Mouse (Mus musculus): ENCODE results near the gene Acta1.

Gene Acta1

DNA sequence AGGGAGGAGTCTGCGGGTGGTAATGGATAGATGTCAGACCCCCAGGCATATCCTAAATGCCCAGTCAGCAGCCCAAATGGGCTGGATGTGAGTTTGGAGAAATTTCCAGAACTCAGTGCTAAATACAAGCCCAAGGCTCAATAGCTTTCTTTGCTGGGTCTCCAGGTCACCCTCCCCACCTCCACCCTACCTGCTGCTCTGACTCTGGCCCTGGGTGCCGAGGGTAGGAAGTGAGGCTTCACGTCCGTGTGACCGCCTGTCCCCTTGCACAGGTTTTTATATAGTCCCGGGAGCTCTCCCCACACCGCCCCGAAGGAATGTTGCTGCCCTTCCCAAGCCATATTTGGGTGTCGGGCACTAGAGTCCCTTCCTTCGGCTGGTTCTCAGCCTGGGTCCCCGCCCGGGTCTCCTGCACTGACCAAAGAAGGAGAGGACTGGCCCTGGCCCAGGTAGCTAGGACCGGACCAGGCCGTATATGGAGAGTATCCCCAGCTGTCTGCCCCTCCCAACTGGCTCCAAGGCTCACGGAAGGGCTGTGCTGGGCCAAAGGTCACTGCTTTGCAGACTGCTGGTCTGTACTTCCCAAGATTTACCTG, at the start of gene Acta1:
Acta1 (minus strand) TSS at position 250 of the 596 bp plus-strand sequence.
- no peak for DNase-seq (ENCODE audit: low read depth, low spot score)

DNA sequence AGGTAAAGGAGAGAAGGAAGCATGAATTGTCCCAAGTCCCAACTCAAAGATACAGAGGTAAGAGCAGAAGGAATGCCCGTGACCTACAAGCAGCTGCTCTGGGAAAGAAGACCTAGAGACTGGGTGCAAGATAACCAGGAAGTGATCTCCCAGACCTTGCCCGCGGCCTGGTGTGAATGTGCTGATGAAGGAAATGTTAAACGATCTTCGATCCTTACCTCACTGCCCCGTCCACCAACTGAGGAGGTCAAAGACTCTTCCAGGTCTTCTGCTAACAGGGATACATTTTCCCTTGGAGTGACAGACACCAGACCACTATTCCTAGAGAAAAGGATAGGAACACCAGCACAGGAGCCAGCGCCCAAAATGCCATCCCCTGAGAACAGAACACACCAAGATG, 34.5 kb upstream of the Acta1 start:
- no peak for DNase-seq (ENCODE audit: low read depth, low spot score)

DNA sequence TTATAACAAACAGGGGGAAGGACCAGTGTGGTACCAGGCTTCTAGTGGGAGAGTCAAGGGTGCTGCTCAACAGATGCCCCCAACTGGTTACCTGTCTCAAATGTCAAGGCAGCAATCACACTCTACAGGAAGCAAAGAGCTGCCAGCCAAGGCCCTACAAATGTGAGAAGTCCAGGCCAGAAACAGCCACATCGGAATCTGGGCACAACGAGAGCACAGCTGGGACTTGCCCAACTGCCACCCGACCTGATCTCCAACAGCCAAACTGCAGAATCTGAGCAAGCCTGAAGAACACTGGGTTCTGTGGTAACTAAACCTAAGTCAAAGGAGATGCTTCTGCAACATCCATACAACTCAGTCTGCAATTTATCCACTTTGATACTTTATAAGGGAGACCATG, 31.1 kb upstream of the Acta1 start:
- DNase-seq (ENCODE audit: low read depth, low spot score), result no peak

DNA sequence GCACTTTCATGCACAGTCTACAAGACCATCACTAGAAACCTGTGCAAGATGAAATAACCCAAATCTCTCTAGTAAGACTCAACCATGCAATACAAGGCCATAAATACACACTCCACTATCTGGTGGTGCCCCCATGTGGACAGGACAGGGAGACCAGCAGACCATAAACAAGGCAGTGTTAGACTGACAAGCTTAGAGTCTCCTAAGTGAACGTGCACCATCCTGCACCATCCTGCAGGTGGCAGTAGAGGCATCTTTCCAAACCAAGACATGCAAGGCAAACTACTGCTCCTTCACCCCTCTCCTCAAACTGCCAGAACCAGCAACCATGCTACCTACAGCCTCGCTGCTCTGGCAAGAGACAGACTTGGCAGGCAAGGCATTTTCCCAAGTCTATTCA, 30.2 kb upstream of the Acta1 start:
- DNase-seq (ENCODE audit: low read depth, low spot score), result peak; percentile 89

DNA sequence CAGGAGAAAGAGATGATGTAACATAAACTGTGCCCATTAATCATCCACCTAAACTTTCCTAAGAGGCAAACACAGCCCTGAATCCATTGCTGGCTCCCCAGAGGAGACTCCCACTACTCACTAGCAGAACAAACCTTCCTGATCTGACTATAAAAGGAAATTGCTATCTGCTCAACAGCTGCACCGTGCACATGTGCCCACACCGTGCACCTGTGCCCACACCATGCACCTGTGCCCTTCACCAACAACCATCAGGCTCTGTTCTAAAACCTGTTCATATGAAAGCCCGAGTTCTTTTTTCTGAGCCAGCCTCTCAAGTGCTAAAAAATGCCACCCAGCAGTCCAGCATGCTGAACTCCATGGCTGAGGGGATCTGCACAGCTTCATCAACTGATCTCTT, 20.1 kb upstream of the Acta1 start:
- no peak for DNase-seq (ENCODE audit: low read depth, low spot score)

DNA sequence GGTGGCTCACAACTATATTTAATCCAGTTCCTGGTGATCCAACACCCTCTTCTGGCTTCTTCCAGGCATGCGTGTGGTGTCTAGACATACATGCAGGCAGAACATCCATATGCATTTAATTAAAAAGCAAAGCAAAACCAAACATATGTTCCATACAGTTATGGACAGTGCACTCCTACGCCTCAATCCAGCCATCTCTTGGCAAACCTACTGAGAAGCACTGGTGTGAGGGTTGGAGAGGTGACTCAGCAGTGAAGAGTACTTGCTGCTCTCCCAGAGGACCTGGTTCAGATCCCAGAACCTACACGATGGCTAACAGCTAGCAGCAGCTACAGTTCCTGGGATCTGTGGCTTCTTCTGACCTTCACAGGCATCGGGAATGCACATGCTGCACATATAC, 17.7 kb upstream of the Acta1 start:
- DNase-seq (ENCODE audit: low read depth, low spot score), result no peak

DNA sequence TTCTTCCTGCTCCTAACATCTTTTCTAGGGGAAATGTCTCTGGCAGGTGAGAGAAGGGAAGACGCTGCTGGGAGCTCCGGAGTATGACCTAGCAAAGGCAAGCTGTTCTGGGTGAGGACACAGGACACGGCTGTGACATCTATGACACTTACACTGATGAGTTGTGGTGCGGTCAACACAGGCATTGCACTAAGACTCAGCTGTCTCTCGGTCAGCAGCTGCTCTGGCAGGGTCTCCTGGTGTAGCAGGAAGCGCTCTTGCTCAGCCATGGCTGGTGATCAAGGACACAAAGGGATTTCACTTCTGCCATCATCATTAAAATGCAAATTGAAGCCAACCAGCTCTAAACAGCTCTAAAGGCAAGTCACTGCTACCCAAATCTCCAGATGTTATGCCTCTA, 13.1 kb upstream of the Acta1 start:
- DNase-seq (ENCODE audit: low read depth, low spot score), result no peak

DNA sequence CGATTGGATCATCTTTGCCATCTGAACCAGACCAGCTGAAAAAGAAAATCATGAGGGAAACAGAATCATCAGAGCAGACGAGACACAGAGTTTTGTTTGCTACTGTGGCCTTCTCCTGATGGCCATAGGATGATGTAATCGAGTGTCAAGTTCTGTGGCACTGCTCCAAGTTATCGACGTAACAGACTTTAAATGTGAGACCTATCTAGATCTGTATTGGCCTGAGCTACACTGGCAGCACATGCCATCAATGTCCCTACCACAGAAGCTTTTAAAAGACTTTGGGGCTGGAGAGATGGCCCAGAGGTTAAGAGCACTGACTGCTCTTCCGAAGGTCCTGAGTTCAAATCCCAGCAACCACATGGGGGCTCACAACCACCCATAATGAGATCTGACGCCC, 8.1 kb upstream of the Acta1 start:
- DNase-seq (ENCODE audit: low read depth, low spot score), result no peak

DNA sequence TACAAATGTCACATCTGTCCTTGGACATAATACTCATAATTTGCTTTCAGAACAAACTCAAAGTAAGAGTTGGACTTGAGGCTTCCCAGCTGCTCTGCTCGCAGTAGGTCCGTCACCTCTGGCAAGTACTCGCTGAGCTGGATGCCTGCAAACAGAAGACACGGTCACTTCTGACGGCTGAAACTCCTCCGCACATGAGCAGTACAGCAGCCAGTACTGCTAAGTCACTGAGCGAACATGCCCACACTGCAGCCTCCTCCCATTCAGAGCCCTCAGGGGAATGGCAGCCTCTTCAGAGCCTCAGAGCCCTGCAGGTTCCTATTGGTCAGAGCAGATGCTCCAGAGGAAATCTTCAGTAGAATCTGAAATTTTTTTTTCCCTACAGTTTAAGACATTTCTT, 4.8 kb upstream of the Acta1 start:
- DNase-seq (ENCODE audit: low read depth, low spot score), result no peak

DNA sequence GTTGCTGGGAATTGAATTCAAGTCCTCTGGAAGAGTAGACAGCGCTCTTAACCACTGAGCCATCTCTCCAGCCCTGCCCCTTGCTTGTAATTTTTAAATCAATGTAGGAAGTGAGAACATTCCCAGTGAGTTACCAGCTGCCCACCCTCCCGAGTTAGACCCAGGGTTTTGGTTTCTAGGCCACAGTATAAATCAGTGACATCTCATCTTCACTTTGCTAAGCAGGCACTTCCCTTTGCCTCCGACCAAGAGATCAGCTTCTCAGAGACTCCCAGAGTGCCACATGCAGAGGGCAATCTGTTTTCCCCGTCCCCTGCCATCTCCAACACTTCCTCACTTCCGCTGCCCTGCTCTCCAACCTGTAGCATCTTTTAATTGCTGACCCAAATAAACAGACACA, 4.0 kb upstream of the Acta1 start:
- no peak for DNase-seq (ENCODE audit: low read depth, low spot score)

DNA sequence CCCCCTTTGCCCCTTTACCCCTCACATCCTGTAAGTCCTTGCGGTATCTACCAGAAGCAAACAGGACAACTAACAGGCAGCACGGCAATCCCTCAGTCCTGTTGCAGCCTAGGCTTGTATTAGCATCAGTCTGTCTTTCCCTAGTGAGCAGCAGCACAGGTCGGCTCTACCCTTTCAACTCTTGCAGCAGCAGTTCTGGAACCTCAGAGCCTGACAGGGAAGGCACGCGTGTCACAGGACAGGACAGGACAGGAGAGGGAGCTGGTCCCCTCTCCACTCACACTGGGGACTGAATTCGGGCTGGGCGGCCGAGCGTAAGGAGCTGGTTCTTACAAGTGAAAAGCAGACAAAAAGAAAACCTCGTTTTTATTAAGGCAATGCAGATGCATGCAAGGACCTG, 2.2 kb upstream of the Acta1 start:
- no peak for DNase-seq (ENCODE audit: low read depth, low spot score)

DNA sequence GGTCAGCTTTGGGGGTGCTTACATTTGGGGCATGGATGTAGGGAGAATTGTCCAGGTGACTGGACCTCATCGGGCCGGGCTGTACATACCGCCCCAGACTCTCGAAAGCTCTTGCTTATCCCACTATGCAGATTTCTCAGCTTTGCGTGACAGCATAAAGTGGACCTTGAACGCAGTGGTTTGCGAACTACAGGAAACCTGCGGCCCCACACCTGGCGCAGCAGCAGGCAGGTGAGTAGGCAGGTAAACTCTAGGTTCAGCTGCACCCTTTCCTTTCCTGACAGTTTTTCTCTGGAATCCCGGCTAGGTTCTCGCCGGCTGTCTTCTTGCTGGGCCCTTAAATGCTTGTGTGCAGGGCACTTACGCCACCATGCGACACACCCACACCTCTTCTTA, 1.8 kb upstream of the Acta1 start:
- no peak for DNase-seq (ENCODE audit: low read depth, low spot score)

DNA sequence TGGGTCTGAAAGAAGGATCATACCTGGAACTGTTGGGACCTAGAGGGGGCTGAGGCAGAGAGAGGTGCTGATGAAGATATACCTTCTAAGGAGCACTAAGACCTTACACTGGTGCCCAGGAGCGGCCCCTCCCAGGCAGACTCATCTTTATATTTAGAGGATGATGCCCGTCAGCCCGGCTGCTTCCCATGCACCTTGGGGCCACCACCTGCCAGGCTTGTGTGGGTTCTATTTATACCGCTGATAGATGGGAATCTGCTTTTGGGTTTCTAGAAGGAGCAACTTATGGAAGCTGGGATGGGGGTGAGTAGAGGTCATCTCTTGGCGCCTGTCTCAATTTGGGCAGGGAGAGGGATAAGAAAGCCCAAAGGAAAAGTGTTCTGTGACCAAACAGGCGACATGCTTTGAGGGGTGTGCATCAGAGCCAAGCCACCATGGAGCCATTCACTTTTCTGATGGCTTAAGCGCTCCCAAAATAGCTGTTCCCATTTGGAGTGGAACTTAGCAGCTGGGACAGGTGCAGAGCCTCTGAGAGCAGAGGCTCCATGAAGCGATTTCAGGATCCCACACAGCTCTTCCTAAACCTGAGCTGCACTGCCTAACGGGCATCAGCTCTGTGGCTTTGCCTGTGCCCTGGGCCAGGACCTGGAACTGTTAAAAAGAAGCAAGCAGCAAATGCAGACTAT, 1.3 kb upstream of the Acta1 start:
- no peak for DNase-seq (ENCODE audit: low read depth, low spot score)

DNA sequence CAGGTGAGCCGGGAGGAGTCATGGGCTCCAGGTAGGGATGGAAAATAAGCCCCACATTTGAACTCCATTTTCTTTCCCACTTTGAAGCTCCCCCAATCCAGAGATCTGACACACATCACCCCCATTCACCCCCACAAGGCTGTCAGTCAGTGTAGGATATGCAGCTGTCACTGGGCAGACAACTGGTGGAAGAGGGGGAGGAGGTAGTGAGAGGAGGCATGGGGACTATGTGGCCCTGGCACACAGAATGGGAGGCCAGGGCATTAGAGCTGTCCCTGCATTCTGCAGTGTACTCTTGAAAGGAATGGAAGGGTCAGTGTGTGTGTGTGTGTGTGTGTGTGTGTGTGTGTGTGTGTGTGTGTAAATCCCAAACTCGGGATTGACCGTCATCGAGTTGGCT, 679 bp upstream of the Acta1 start:
- DNase-seq (ENCODE audit: low read depth, low spot score), result no peak

DNA sequence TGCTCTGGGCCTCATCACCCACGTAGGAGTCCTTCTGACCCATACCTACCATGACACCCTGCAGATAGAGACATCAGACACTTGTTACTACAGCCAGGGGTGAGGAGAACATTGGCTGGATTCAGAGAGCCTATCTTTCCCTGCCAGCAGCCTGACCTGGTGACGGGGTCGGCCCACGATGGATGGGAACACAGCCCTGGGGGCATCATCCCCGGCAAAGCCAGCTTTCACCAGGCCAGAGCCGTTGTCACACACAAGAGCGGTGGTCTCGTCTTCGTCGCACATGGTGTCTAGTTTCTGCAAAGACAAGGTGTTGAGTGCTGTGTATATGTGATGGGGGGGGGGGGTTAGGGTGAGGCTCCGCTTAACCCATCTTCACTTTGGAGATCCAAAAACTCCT, 1.1 kb downstream of the Acta1 start:
- no peak for DNase-seq (ENCODE audit: low read depth, low spot score)

DNA sequence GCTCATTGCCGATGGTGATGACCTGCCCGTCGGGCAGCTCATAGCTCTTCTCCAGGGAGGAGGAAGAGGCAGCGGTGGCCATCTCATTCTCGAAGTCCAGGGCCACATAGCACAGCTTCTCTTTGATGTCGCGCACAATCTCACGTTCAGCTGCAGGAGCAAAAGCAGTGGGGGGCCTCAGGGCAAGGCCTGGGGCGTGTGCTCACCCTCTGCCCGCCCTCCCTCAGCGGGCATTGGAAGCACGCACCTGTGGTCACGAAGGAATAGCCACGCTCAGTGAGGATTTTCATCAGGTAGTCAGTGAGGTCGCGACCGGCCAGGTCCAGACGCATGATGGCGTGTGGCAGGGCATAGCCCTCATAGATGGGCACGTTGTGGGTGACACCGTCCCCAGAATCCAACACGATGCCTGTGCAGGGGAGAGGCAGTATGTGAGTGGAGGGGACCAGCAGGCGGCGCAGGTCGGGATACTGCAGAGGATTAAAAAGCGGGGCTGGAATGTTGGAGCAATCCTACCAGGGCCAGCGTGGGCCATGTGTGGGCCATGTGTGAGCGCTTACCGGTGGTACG, 1.9 kb downstream of the Acta1 start:
- no peak for DNase-seq (ENCODE audit: low read depth, low spot score)

DNA sequence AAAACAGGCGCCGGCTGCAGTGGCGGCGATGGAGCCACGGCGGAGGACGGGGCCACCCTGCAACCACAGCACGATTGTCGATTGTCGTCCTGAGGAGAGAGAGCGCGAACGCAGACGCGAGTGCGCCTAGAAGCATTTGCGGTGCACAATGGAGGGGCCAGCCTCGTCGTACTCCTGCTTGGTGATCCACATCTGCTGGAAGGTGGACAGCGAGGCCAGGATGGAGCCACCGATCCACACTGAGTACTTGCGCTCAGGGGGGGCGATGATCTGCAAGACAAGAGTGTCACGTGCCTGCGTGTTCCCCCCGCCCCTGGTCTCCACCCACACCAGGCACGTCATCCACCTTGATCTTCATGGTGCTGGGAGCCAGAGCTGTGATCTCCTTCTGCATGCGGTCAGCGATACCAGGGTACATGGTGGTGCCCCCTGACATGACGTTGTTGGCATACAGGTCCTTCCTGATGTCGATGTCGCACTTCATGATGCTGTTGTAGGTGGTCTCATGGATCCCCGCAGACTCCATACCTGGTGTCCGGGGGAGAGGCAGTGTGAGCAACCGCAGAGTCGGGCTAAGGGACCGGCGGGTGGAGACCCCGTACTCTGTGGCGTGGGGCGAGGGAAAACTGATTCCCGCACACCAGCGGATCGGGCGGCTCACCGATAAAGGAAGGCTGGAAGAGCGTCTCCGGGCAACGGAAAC, 2.5 kb downstream of the Acta1 start:
- no peak for DNase-seq (ENCODE audit: low read depth, low spot score)

DNA sequence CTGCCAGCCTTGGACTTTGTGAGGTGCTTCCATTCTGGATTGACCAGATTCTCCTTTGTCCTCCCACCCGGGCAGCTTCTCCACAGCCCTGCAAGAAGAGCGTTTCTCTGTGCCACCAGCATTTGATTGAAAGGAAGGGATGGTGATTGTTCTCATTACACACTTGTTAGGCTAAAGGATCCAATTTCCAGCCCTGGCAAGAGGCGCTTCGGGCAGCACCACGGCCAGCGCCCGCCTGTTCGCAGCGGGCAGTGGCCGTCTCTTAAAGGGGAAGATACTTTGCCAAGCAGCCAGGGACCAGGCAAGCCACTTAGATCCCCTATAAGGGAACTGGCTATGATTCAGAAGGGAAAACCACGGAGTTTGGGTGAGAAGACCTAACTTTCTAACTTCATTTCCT, 3.3 kb downstream of the Acta1 start:
- no peak for DNase-seq (ENCODE audit: low read depth, low spot score)

DNA sequence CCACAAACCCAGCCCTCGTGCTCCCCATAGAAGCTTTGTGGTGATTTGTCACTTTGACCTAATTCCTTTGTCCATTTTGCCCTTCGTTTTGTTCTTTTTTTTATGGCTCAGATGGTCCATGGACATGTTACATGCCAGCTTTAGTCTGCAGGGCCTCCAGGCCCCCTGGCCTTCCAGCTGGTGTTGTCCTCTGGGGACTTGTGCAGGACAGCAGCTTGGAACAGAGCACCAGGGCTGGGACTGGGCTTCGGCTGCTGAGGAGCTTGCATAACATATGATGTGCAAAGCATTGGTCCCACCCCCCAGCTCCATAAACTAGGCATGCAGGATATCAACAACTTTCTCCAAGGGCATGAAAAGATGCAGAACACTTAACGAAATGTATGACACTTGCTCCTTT, 4.8 kb downstream of the Acta1 start:
- no peak for DNase-seq (ENCODE audit: low read depth, low spot score)

DNA sequence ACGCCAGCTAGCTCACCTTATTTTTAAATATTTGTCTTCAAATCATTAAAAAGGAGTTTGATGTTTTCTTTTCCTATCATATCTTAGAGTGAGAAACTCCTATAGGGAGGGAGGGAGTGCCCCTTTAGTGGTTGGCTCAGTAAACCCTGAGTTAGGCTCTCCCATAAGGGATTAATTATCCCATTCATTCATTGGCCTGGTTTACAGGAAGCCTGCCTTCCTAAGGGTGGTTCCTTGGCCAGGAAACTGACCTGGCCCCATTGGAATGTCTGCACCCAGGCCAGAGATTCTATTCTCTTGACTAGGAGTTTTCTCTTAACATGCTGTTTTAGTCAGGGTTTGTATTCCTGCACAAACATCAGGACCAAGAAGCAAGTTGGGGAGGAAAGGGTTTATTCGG, 6.6 kb downstream of the Acta1 start:
- no peak for DNase-seq (ENCODE audit: low read depth, low spot score)

DNA sequence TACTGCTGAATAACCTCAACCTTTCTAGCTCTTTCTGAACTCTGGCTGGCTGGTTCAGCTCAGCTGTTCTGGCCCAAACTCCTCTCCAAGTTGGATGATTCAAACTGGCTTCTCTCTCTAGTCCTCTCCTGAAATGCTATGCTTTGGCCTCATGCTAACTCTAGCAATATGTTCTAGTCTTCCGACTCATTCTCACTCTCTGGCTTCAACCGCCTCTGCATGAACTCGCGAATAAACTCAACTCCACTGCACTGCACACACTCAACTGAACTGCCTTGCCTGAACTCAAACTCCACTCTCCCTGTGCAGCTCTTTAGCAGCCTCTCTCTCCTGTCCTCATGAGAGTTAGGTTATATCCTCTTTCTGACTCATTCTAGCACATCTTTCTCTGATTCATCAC, 7.4 kb downstream of the Acta1 start:
- DNase-seq (ENCODE audit: low read depth, low spot score), result no peak

DNA sequence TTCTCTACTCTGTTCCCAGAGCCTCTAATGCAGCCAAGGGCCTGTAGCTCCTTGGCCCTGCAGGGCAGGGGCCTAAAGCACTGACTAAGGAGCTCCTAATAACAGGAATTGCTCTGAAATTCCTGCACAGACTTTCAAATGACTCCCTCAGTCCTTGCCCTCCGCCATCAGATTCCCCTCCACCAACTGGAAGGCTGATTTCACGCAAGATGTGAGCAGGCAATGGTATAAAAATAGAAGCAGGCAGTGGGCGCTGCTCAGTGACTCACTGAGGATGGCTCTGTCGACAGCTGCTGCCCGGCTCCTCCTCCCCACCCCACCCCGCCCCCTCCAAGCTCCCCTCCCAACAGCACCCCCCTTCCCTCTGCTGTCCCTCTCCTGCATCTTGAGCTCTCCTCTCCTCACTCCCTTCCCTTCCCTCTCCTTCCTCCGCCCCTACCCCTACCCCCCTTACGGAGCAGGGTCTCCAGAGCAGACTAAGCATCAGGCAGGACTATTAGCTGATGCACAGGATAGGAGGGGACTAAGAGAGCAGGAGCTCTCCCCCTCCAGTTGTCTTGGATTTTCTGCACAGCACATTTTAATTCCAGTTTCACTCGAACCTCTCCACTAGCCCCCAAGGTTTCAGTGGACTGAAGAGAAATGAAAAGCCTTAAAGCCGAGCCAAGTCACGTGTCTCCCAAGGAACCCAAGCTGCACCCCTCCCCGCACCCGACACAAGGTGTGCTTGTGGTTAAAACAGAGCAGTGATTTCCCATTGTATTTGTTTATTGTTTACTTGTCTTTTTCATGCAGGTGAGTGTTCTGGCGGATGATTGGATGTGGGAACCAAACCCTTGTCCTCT, 9.6 kb downstream of the Acta1 start:
- DNase-seq (ENCODE audit: low read depth, low spot score), result no peak

Measured in A20 (cell line).